Mouse (Mus musculus): ENCODE measurements around the gene Chaf1b. TPM values are rescaled to one million over a fixed set of nuclear protein-coding genes. Genes with fewer than 3 reads are reported as not detected.

Chaf1b gene
- polyA plus RNA-seq, 1 experiment from 2014 or later = 49.7 TPM

GRCm38 (mm10) chr16:93917712-93918678 lies 34.3 kb downstream of the Chaf1b start:
- no peak overlapping the region for H3K27ac ChIP-seq
- H3K27me3 ChIP-seq (replicated peaks) = no peaks in the 10 kb centered on the region
- H3K9me3 ChIP-seq = no peaks in the 10 kb centered on the region
- H3K4me2 ChIP-seq (replicated peaks) = peak overlapping the region; percentile 52
- H3K4me3 ChIP-seq = no peak overlapping the region
- peak; percentile 61 for ATAC-seq (ENCODE audit: low FRiP score, low read depth)
- H3K36me3 ChIP-seq = no peaks in the 10 kb centered on the region
- H3K4me1 ChIP-seq = peaks cover 6% of the 10 kb centered on the region
- WGBS = 41% methylated on average over 22 of the region's 22 CpGs
- H3K9ac ChIP-seq = no peak overlapping the region

GRCm38 (mm10) chr16:93918679-93919060 lies 35.0 kb downstream of the Chaf1b start:
- WGBS = 62% methylated on average over 8 of the region's 8 CpGs
- no peak overlapping the region for H3K4me3 ChIP-seq

GRCm38 (mm10) chr16:93919189-93919588 lies 35.5 kb downstream of the Chaf1b start:
- H3K36me3 ChIP-seq = no peaks in the 10 kb centered on the region
- no peak overlapping the region for H3K4me3 ChIP-seq
- H3K4me1 ChIP-seq = peaks cover 6% of the 10 kb centered on the region
- H3K9ac ChIP-seq = no peak overlapping the region
- no peaks in the 10 kb centered on the region for H3K9me3 ChIP-seq
- 59% methylated on average over 20 of the region's 20 CpGs for WGBS
- 0 out of 2 replicates have a peak overlapping the region, but pooled peaks have one; percentile 12 for H3K4me2 ChIP-seq (replicated peaks)
- H3K27ac ChIP-seq = no peak overlapping the region
- no peaks in the 10 kb centered on the region for H3K27me3 ChIP-seq (replicated peaks)
- ATAC-seq (ENCODE audit: low FRiP score, low read depth) = 0 out of 2 replicates have a peak, but pooled peaks have one; percentile 13

More at GRCm38 (mm10) chr16:93918679-93919060, 35.0 kb downstream of the Chaf1b start:
- no peaks in the 10 kb centered on the region for H3K27me3 ChIP-seq (replicated peaks)
- no peak overlapping the region for H3K27ac ChIP-seq
- H3K9ac ChIP-seq = no peak overlapping the region
- H3K4me1 ChIP-seq = peaks cover 6% of the 10 kb centered on the region
- H3K36me3 ChIP-seq = no peaks in the 10 kb centered on the region
- peak overlapping the region; percentile 52 for H3K4me2 ChIP-seq (replicated peaks)
- no peaks in the 10 kb centered on the region for H3K9me3 ChIP-seq
- ATAC-seq (ENCODE audit: low FRiP score, low read depth) = no peak

GRCm38 (mm10) chr16:93920673-93921072 lies 37.0 kb downstream of the Chaf1b start:
- no peak for ATAC-seq (ENCODE audit: low FRiP score, low read depth)
- Histone ChIP-seq H3K27ac (no peak overlapping the region), H3K27me3 (replicated peaks) (no peaks in the 10 kb centered on the region), H3K9me3 (no peaks in the 10 kb centered on the region), H3K36me3 (no peaks in the 10 kb centered on the region), H3K4me1 (peaks cover 6% of the 10 kb centered on the region), H3K4me2 (replicated peaks) (no peak overlapping the region), H3K9ac (no peak overlapping the region), H3K4me3 (no peak overlapping the region)
- WGBS = 77% methylated on average over 4 of the region's 4 CpGs

- Histone ChIP-seq H3K27ac (no peak overlapping the region), H3K4me3 (no peak overlapping the region), H3K4me2 (replicated peaks) (no peak overlapping the region), H3K4me1 (peaks cover 6% of the 10 kb centered on the region), H3K9me3 (no peaks in the 10 kb centered on the region), H3K9ac (no peak overlapping the region), H3K27me3 (replicated peaks) (no peaks in the 10 kb centered on the region), H3K36me3 (no peaks in the 10 kb centered on the region)
- WGBS = 76% methylated on average over 5 of the region's 5 CpGs
- no peak for ATAC-seq (ENCODE audit: low FRiP score, low read depth)
Measured at GRCm38 (mm10) chr16:93922835-93923389, 39.2 kb downstream of the Chaf1b start.

GRCm38 (mm10) chr16:93923788-93924187 lies 40.1 kb downstream of the Chaf1b start:
- Histone ChIP-seq H3K27ac (no peak overlapping the region), H3K9ac (no peak overlapping the region), H3K4me3 (no peak overlapping the region), H3K9me3 (no peaks in the 10 kb centered on the region), H3K27me3 (replicated peaks) (no peaks in the 10 kb centered on the region), H3K36me3 (no peaks in the 10 kb centered on the region), H3K4me1 (peaks cover 2% of the 10 kb centered on the region), H3K4me2 (replicated peaks) (no peak overlapping the region)
- WGBS = 77% methylated on average over 7 of the region's 7 CpGs
- ATAC-seq (ENCODE audit: low FRiP score, low read depth) = no peak

GRCm38 (mm10) chr16:93925684-93926247 lies 42.1 kb downstream of the Chaf1b start:
- 85% methylated on average over 8 of the region's 8 CpGs for WGBS
- ATAC-seq (ENCODE audit: low FRiP score, low read depth) = no peak
- Histone ChIP-seq H3K4me3 (no peak overlapping the region), H3K9me3 (no peaks in the 10 kb centered on the region), H3K9ac (no peak overlapping the region), H3K27ac (no peak overlapping the region), H3K36me3 (no peaks in the 10 kb centered on the region), H3K4me1 (no peaks in the 10 kb centered on the region), H3K4me2 (replicated peaks) (no peak overlapping the region), H3K27me3 (replicated peaks) (no peaks in the 10 kb centered on the region)

- Histone ChIP-seq H3K27ac (no peak overlapping the region), H3K27me3 (replicated peaks) (no peaks in the 10 kb centered on the region), H3K4me3 (no peak overlapping the region), H3K4me2 (replicated peaks) (no peak overlapping the region), H3K9ac (no peak overlapping the region), H3K36me3 (no peaks in the 10 kb centered on the region), H3K9me3 (no peaks in the 10 kb centered on the region), H3K4me1 (no peaks in the 10 kb centered on the region)
- ATAC-seq (ENCODE audit: low FRiP score, low read depth) = no peak
- WGBS = 91% methylated on average over 17 of the region's 17 CpGs
Measured at GRCm38 (mm10) chr16:93929370-93930032, 45.8 kb downstream of the Chaf1b start.

GRCm38 (mm10) chr16:93932185-93933168 lies 48.8 kb downstream of the Chaf1b start:
- H3K9me3 ChIP-seq = no peaks in the 10 kb centered on the region
- H3K4me1 ChIP-seq = no peaks in the 10 kb centered on the region
- H3K36me3 ChIP-seq = no peaks in the 10 kb centered on the region
- H3K27ac ChIP-seq = no peak overlapping the region
- no peak overlapping the region for H3K4me3 ChIP-seq
- no peak overlapping the region for H3K9ac ChIP-seq
- 58% methylated on average over 17 of the region's 17 CpGs for WGBS
- no peak for ATAC-seq (ENCODE audit: low FRiP score, low read depth)
- no peak overlapping the region for H3K4me2 ChIP-seq (replicated peaks)
- H3K27me3 ChIP-seq (replicated peaks) = peaks cover 11% of the 10 kb centered on the region

GRCm38 (mm10) chr16:93934588-93934987 lies 50.9 kb downstream of the Chaf1b start:
- H3K9me3 ChIP-seq = no peaks in the 10 kb centered on the region
- no peak overlapping the region for H3K4me2 ChIP-seq (replicated peaks)
- H3K9ac ChIP-seq = no peak overlapping the region
- no peaks in the 10 kb centered on the region; the same call in 1 of the 2 replicates for H3K4me1 ChIP-seq
- 17% methylated on average over 13 of the region's 13 CpGs for WGBS
- H3K27me3 ChIP-seq (replicated peaks) = peaks cover 11% of the 10 kb centered on the region
- H3K27ac ChIP-seq = no peak overlapping the region
- no peak overlapping the region for H3K4me3 ChIP-seq
- no peaks in the 10 kb centered on the region for H3K36me3 ChIP-seq
- no peak for ATAC-seq (ENCODE audit: low FRiP score, low read depth)

GRCm38 (mm10) chr16:93935009-93935408 lies 51.3 kb downstream of the Chaf1b start:
- H3K9ac ChIP-seq = no peak overlapping the region
- H3K9me3 ChIP-seq = no peaks in the 10 kb centered on the region
- H3K36me3 ChIP-seq = no peaks in the 10 kb centered on the region
- no peak overlapping the region for H3K27ac ChIP-seq
- no peak for ATAC-seq (ENCODE audit: low FRiP score, low read depth)
- no peak overlapping the region for H3K4me3 ChIP-seq
- H3K27me3 ChIP-seq (replicated peaks) = peaks cover 11% of the 10 kb centered on the region
- H3K4me1 ChIP-seq = no peaks in the 10 kb centered on the region; the same call in 1 of the 2 replicates
- WGBS = 16% methylated on average over 7 of the region's 7 CpGs
- H3K4me2 ChIP-seq (replicated peaks) = no peak overlapping the region
